Mouse (Mus musculus) stomach, embryonic 15.5 days (tissue): Measurements from ENCODE around the gene Gm12830. TPM values are rescaled to one million over a fixed set of nuclear protein-coding genes. Genes with fewer than 3 reads are reported as not detected.

ENCODE experiments used
- ATAC-seq: fragments of 200-750 bp; cut with Nextera tagmentation; 2 replicates; pipeline ENCODE4 v1.8.0; 2017; ENCODE audit warnings: low read depth, moderate number of reproducible peaks, moderate TSS enrichment; ENCODE audit not compliant: insufficient read depth, low FRiP score
- H3K27ac ChIP-seq: fragments of 300-500 bp; sonication (generic); 2 replicates; pipeline ENCODE4 v1.5.1; 2015; ENCODE audit warnings: mild to moderate bottlenecking, inconsistent platforms
- H3K27me3 ChIP-seq: fragments of 300-500 bp; sonication (generic); replicated peaks from 2 replicates; pipeline ENCODE4 v1.6.1; 2015; ENCODE audit warnings: inconsistent platforms
- H3K36me3 ChIP-seq: fragments of 300-500 bp; sonication (generic); 2 replicates; pipeline ENCODE4 v1.6.1; 2015; ENCODE audit warnings: inconsistent platforms
- H3K4me1 ChIP-seq: fragments of 300-500 bp; sonication (generic); 2 replicates; pipeline ENCODE4 v1.6.1; 2015; ENCODE audit warnings: inconsistent platforms
- H3K4me2 ChIP-seq: fragments of 300-500 bp; sonication (generic); 2 replicates; pipeline ENCODE4 v1.6.1; 2015; ENCODE audit warnings: mild to moderate bottlenecking, inconsistent platforms
- H3K4me3 ChIP-seq: fragments of 300-500 bp; sonication (generic); replicated peaks from 2 replicates; pipeline ENCODE4 v1.5.1; 2015; ENCODE audit warnings: inconsistent platforms
- H3K9ac ChIP-seq: fragments of 300-500 bp; sonication (generic); 2 replicates; pipeline ENCODE4 v1.6.1; 2015; ENCODE audit warnings: inconsistent platforms
- H3K9me3 ChIP-seq: fragments of 300-500 bp; sonication (generic); 2 replicates; pipeline ENCODE4 v1.6.1; 2016; ENCODE audit warnings: inconsistent platforms
- WGBS: fragments of 180-500 bp; shearing (Covaris S2); methylation state at CpG from one replicate; pipeline ENCODE4 v1.1.7; 2015; 5-methylcytosine and 5-hydroxymethylcytosine counted together
- polyA plus RNA-seq: library from polyadenylated mRNA; unstranded; fragments of >200 nt; fragmentation: Nextera tagmentation; extraction: Ambion mirVana; gene quantifications from 2 replicates; pipeline ENCODE4 v1.2.1, GENCODE M21; 2015

Gene Gm12830
- polyA plus RNA-seq, 1 experiment from 2014 or later, result not detected

- Histone ChIP-seq H3K4me2 (no peak overlapping the region), H3K9ac (no peak overlapping the region), H3K4me3 (no peak overlapping the region), H3K36me3 (no peaks in the 10 kb centered on the region), H3K4me1 (no peaks in the 10 kb centered on the region), H3K9me3 (no peaks in the 10 kb centered on the region), H3K27ac (no peak overlapping the region), H3K27me3 (no peaks in the 10 kb centered on the region)
- 72% methylated on average over 2 of the region's 2 CpGs for WGBS
- no peak for ATAC-seq
These were observed 32.4 kb downstream of the Gm12830 start for GRCm38 (mm10) chr4:114853968-114854367.

- no peak overlapping the region for H3K27ac ChIP-seq
- H3K4me3 ChIP-seq, result no peak overlapping the region
- H3K4me2 ChIP-seq, result no peak overlapping the region
- H3K36me3 ChIP-seq, result no peaks in the 10 kb centered on the region
- 44% methylated on average over 5 of the region's 5 CpGs for WGBS
- H3K27me3 ChIP-seq, result no peaks in the 10 kb centered on the region
- no peak for ATAC-seq
- no peak overlapping the region for H3K9ac ChIP-seq
- H3K9me3 ChIP-seq, result no peaks in the 10 kb centered on the region
- no peaks in the 10 kb centered on the region for H3K4me1 ChIP-seq
These were observed 36.9 kb downstream of the Gm12830 start for GRCm38 (mm10) chr4:114858426-114858825.

- H3K9ac ChIP-seq, result no peak overlapping the region
- ATAC-seq, result no peak
- H3K9me3 ChIP-seq, result no peaks in the 10 kb centered on the region
- no peak overlapping the region for H3K4me3 ChIP-seq
- 72% methylated on average over 5 of the region's 5 CpGs for WGBS
- H3K4me1 ChIP-seq, result no peaks in the 10 kb centered on the region
- H3K4me2 ChIP-seq, result no peak overlapping the region
- H3K27ac ChIP-seq, result no peak overlapping the region
- no peaks in the 10 kb centered on the region for H3K27me3 ChIP-seq
- H3K36me3 ChIP-seq, result no peaks in the 10 kb centered on the region
These were observed 41.6 kb downstream of the Gm12830 start for GRCm38 (mm10) chr4:114863166-114863565.

- peak; percentile 87 for ATAC-seq
- H3K4me1 ChIP-seq, result peaks cover 12% of the 10 kb centered on the region
- H3K9ac ChIP-seq, result no peak overlapping the region
- no peak overlapping the region for H3K27ac ChIP-seq
- no peak overlapping the region for H3K4me3 ChIP-seq
- H3K27me3 ChIP-seq, result no peaks in the 10 kb centered on the region
- H3K4me2 ChIP-seq, result peak overlapping the region; percentile 26; the same call in 1 of the 2 replicates
- 14% methylated on average over 11 of the region's 11 CpGs for WGBS
- H3K9me3 ChIP-seq, result no peaks in the 10 kb centered on the region
- H3K36me3 ChIP-seq, result no peaks in the 10 kb centered on the region
These were observed 48.4 kb downstream of the Gm12830 start for GRCm38 (mm10) chr4:114869765-114870490.

GRCm38 (mm10) chr4:114876441-114876972, 55.0 kb downstream of the Gm12830 start:
- ATAC-seq, result no peak
- Histone ChIP-seq H3K4me1 (no peaks in the 10 kb centered on the region), H3K4me2 (no peak overlapping the region), H3K27me3 (no peaks in the 10 kb centered on the region), H3K4me3 (no peak overlapping the region), H3K9me3 (no peaks in the 10 kb centered on the region), H3K27ac (no peak overlapping the region), H3K9ac (no peak overlapping the region), H3K36me3 (no peaks in the 10 kb centered on the region)
- 47% methylated on average over 8 of the region's 8 CpGs for WGBS

GRCm38 (mm10) chr4:114882232-114882631, 60.7 kb downstream of the Gm12830 start:
- Histone ChIP-seq H3K27me3 (no peaks in the 10 kb centered on the region), H3K4me3 (no peak overlapping the region), H3K27ac (no peak overlapping the region), H3K9ac (no peak overlapping the region), H3K9me3 (no peaks in the 10 kb centered on the region), H3K36me3 (no peaks in the 10 kb centered on the region), H3K4me2 (no peak overlapping the region), H3K4me1 (no peaks in the 10 kb centered on the region)
- ATAC-seq, result no peak
- WGBS, result 85% methylated on average over 1 of the region's 1 CpGs

GRCm38 (mm10) chr4:114897853-114898252, 76.3 kb downstream of the Gm12830 start:
- Histone ChIP-seq H3K9me3 (no peaks in the 10 kb centered on the region), H3K9ac (no peak overlapping the region), H3K4me3 (no peak overlapping the region), H3K4me2 (no peak overlapping the region), H3K27me3 (peaks cover 56% of the 10 kb centered on the region), H3K36me3 (no peaks in the 10 kb centered on the region), H3K27ac (no peak overlapping the region), H3K4me1 (no peaks in the 10 kb centered on the region)
- 10% methylated on average over 4 of the region's 4 CpGs for WGBS
- no peak for ATAC-seq

GRCm38 (mm10) chr4:114899885-114900284, 78.4 kb downstream of the Gm12830 start:
- H3K27ac ChIP-seq, result no peak overlapping the region
- no peaks in the 10 kb centered on the region for H3K4me1 ChIP-seq
- no peaks in the 10 kb centered on the region for H3K36me3 ChIP-seq
- no peak overlapping the region for H3K4me2 ChIP-seq
- no peak overlapping the region for H3K9ac ChIP-seq
- ATAC-seq, result no peak
- 14% methylated on average over 3 of the region's 3 CpGs for WGBS
- H3K27me3 ChIP-seq, result peaks cover 70% of the 10 kb centered on the region
- H3K9me3 ChIP-seq, result no peaks in the 10 kb centered on the region
- H3K4me3 ChIP-seq, result no peak overlapping the region

GRCm38 (mm10) chr4:114900866-114901642, 79.5 kb downstream of the Gm12830 start:
- Histone ChIP-seq H3K27me3 (peaks cover 82% of the 10 kb centered on the region), H3K27ac (no peak overlapping the region), H3K9me3 (no peaks in the 10 kb centered on the region), H3K36me3 (no peaks in the 10 kb centered on the region), H3K9ac (no peak overlapping the region), H3K4me2 (no peak overlapping the region), H3K4me1 (no peaks in the 10 kb centered on the region), H3K4me3 (no peak overlapping the region)
- 6% methylated on average over 33 of the region's 33 CpGs for WGBS
- no peak for ATAC-seq

GRCm38 (mm10) chr4:114901643-114902351, 80.3 kb downstream of the Gm12830 start:
- H3K9ac ChIP-seq, result no peak overlapping the region
- WGBS, result 1% methylated on average over 42 of the region's 42 CpGs
- H3K27me3 ChIP-seq, result peaks cover 89% of the 10 kb centered on the region
- H3K4me3 ChIP-seq, result peak overlapping the region; percentile 14; the same call in 1 of the 2 replicates
- H3K4me1 ChIP-seq, result no peaks in the 10 kb centered on the region
- H3K27ac ChIP-seq, result no peak overlapping the region
- ATAC-seq, result no peak
- no peaks in the 10 kb centered on the region for H3K36me3 ChIP-seq
- H3K4me2 ChIP-seq, result peak overlapping the region; percentile 34
- H3K9me3 ChIP-seq, result no peaks in the 10 kb centered on the region

GRCm38 (mm10) chr4:114902641-114903421, 81.3 kb downstream of the Gm12830 start:
- peaks cover 99% of the 10 kb centered on the region for H3K27me3 ChIP-seq
- peaks cover 8% of the 10 kb centered on the region for H3K4me1 ChIP-seq
- H3K9ac ChIP-seq, result no peak overlapping the region
- no peak overlapping the region for H3K4me2 ChIP-seq
- no peak overlapping the region for H3K4me3 ChIP-seq
- H3K36me3 ChIP-seq, result no peaks in the 10 kb centered on the region
- H3K27ac ChIP-seq, result no peak overlapping the region
- 2% methylated on average over 39 of the region's 39 CpGs for WGBS
- H3K9me3 ChIP-seq, result no peaks in the 10 kb centered on the region
- ATAC-seq, result no peak
